Mouse (Mus musculus) embryo, embryonic 11.5 days (tissue): ENCODE measurements around the gene Zbtb16.

Experiments
- DNase-seq: peaks from one replicate; pipeline ENCODE4 v3.0.0-alpha.2; 2012; ENCODE audit warnings: low read depth, low spot score

Gene Zbtb16

DNA sequence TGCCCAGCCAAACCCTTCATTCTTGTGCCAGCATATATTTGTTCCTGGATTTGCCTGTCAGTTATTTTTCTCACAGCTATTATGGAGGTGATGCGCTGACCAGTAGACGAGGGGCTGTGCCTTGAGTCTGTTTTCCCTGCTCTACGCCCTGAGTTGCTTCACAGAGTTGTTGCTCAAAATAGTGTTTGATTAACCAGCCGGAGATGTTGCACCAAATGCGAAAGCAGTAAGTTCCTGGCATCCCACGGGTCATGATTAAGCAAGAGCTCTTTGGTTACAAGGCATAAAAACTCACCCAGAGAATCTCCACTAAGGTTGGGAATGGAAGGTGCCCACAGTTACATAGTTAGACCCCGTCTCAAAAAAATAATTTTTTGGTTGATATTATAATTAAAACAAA lies 229.9 kb downstream of the Zbtb16 start:
- no peak for DNase-seq

GRCm38 (mm10) chr9:48605697-48606096 lies 230.3 kb downstream of the Zbtb16 start:
- DNase-seq: no peak

GRCm38 (mm10) chr9:48604939-48605598 lies 231.0 kb downstream of the Zbtb16 start, which contains the start of gene Nnmt:
Gene Nnmt, minus strand, starts transcription at chr9:48605153.
- no peak for DNase-seq
